Mouse (Mus musculus) embryonic fibroblast, embryonic 13.5 days (primary cell): ENCODE results near the gene Ccdc27. TPM values are rescaled to one million over a fixed set of nuclear protein-coding genes. Genes with fewer than 3 reads are reported as not detected.

Experiments
- H3K27ac ChIP-seq: 2 replicates; pipeline ENCODE4 v1.5.1; 2012; ENCODE audit warnings: low read length, control low read depth, inconsistent platforms; ENCODE audit not compliant: insufficient read depth
- H3K4me1 ChIP-seq: 2 replicates; pipeline ENCODE4 v1.6.1; 2011; ENCODE audit warnings: low read length; ENCODE audit not compliant: control insufficient read depth, insufficient read depth
- H3K4me3 ChIP-seq: 2 replicates; pipeline ENCODE4 v1.5.1; 2011; ENCODE audit warnings: mild to moderate bottlenecking, control low read depth, low read length; ENCODE audit not compliant: insufficient read depth
- CTCF ChIP-seq: IDR thresholded peaks from 2 replicates; pipeline ENCODE4 v1.5.1; 2011; ENCODE audit warnings: mild to moderate bottlenecking, control low read depth, low read length, moderate library complexity, borderline replicate concordance; ENCODE audit not compliant: insufficient read depth
- POLR2A ChIP-seq: IDR thresholded peaks from 2 replicates; pipeline ENCODE4 v1.6.1; 2011; ENCODE audit warnings: low read depth, mild to moderate bottlenecking, control low read depth, low read length, moderate library complexity
- polyA plus RNA-seq: library from polyadenylated mRNA; stranded (reverse); fragments of >200 nt; gene quantifications from 2 replicates; pipeline ENCODE4 v1.2.4, GENCODE M21; 2011; ENCODE audit warnings: low read depth; ENCODE audit not compliant: missing spikeins, insufficient read length

Ccdc27 gene
- polyA plus RNA-seq, 1 experiment = not detected

DNA sequence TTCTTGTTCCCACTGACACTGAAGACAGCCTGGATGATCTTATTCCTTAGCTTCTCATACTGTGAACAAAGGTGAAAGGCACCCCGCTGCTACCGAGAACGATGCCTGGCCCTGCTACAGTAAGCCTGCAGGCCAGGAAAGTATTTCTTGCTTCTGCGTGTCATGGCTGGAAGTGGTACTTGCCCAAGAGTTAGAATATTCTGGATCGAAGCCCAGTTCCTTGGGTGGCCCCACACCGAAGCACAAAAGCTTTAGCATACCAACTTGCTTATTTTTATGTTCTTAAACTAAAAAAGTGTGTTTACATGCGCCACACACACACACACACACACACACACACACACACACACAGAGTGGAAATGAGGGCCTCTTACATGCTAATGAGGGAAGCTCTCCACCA is 14.4 kb downstream of the Ccdc27 start:
- TF ChIP-seq CTCF (no peak), POLR2A (no peak)
- Histone ChIP-seq H3K4me1 (no peaks in the 10 kb centered on the region), H3K4me3 (no peak overlapping the region), H3K27ac (no peak overlapping the region)

- no peaks in the 10 kb centered on the region; the same call in 1 of the 2 replicates for H3K4me1 ChIP-seq
- no peak overlapping the region for H3K27ac ChIP-seq
- no peak overlapping the region for H3K4me3 ChIP-seq
- TF ChIP-seq POLR2A = no peak
- no peak for TF ChIP-seq CTCF
Observed at GRCm38 (mm10) chr4:154026441-154026761, 16.1 kb downstream of the Ccdc27 start.

GRCm38 (mm10) chr4:154025641-154026440 is 16.6 kb downstream of the Ccdc27 start, which contains the start of gene Smim1:
Smim1 (minus strand) TSS chr4:154026230.
- H3K27ac ChIP-seq = no peak within 1 kb of the TSS
- H3K4me3 ChIP-seq = peak within 1 kb of the TSS; percentile 25

DNA sequence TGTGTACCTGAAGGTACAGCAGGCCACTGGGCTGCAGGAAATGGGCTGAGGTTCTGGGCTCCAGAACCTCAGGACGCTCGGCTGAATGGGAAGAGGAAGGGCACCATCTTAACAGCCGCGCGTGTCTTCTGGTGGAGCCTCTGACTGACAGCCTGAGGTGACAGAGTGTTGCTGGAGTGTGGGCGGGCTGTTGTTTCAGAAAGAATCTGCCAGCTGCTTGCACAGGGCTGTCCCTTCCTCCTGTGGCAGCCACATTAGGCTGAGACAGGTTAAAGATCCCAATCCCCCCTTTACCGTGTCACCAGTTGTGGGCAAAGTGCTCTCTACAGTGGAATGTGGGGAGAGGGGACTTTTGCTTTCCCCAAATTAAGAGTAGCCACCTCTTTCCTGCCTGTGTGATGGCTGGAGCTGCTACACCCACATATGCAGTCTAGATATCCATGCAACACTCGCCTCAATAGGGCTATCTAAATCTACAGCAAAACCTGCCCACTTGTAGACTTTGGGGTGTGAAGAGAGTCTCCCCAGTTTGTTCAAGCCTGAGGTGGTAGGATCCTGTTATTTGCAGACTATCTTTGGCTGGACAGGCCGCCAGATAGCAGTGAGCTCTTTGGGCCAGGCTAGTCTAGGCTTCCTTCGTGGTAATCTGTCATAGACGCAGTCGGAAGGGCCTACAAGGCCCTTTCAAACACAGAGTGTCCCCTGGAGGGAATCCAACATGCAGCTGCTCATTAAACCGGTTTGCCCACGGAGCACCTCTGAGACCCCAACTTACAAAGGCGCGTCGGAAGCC is 17.6 kb downstream of the Ccdc27 start:
- peak overlapping the region; percentile 25; the same call in 1 of the 2 replicates for H3K4me3 ChIP-seq
- no peak overlapping the region for H3K27ac ChIP-seq
- TF ChIP-seq POLR2A (no peak), CTCF (no peak)
- H3K4me1 ChIP-seq = no peaks in the 10 kb centered on the region; the same call in 1 of the 2 replicates

More at GRCm38 (mm10) chr4:154025641-154026440, 16.6 kb downstream of the Ccdc27 start, which contains the start of gene Smim1:
- H3K4me1 ChIP-seq = no peaks in the 10 kb centered on the region; the same call in 1 of the 2 replicates
- TF ChIP-seq CTCF (0 out of 2 replicates have a peak, but pooled peaks have one; percentile 8), POLR2A (peak; percentile 56)

DNA sequence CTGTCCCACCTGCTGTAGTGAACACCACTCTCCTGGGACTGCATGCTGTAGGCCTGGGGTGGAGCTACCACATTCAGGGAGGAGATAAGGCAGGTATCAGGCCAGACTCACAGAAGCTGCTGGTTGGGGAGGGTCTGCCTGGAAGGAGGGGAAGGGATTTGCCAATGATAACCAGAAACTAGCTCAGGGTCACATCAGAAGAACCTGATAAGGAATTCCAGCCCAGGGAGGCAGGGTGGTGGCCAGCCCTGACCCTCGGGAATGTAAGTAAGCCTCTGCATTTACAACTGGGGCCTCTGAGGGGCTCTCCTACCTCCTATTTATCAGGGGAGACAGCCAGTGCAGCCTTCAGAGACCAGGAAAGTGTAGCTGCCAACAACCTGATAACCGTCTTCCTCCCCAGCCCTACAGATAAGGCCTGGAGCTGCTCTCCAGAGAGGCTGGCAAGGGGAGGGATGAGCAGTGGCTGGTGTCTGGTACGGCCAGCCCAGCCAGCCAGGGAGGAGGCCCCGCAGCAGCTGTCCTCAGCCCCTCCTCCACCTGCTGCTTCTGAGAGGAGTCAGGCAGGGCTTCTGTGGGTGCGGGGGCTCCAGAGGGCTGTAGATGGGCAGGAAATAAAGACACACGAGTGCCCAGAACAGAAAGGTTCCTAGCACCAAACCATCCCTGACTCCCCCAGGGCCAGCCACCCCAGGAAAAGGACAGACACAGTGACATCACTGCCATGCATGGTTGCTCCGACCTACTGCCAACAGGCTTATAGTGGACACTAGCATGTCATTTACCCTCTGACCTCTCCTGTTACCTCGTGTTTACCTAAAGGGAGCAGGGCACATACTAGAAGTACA is 18.5 kb downstream of the Ccdc27 start:
- TF ChIP-seq POLR2A = no peak
- TF ChIP-seq CTCF = no peak

GRCm38 (mm10) chr4:154022844-154023243 is 19.6 kb downstream of the Ccdc27 start:
- no peak overlapping the region for H3K27ac ChIP-seq
- H3K4me1 ChIP-seq = no peaks in the 10 kb centered on the region; the same call in 1 of the 2 replicates
- no peak for TF ChIP-seq CTCF
- no peak for TF ChIP-seq POLR2A
- no peak overlapping the region for H3K4me3 ChIP-seq

More for the DNA sequence above, 18.5 kb downstream of the Ccdc27 start:
- Histone ChIP-seq H3K27ac (no peak overlapping the region), H3K4me3 (no peak overlapping the region), H3K4me1 (no peaks in the 10 kb centered on the region; the same call in 1 of the 2 replicates)

- Histone ChIP-seq H3K4me3 (no peak overlapping the region), H3K27ac (0 out of 2 replicates have a peak overlapping the region, but pooled peaks have one; percentile 13), H3K4me1 (no peaks in the 10 kb centered on the region; the same call in 1 of the 2 replicates)
- no peak for TF ChIP-seq POLR2A
- no peak for TF ChIP-seq CTCF
Observed at GRCm38 (mm10) chr4:154022407-154022806, 20.1 kb downstream of the Ccdc27 start.

DNA sequence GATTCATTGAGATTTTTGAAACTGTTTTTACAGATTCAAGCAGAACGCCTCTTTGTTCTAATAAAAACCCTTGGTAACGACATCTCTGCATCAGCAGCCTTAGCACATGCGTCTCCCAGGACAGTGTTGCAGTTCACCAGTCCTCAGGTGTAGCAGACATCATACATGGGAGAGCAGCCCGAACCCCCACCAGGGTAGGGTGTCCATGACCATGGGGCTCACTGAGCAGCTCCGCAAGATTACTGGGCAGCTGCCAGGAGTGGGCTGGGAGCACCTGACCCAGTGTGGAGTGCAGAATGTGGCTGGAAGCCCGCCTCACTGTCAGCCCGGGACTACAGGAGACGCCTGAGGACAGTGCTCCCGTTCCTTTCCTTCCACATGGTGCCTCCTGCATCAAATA is 21.0 kb downstream of the Ccdc27 start:
- Histone ChIP-seq H3K4me3 (no peak overlapping the region), H3K27ac (no peak overlapping the region), H3K4me1 (no peaks in the 10 kb centered on the region; the same call in 1 of the 2 replicates)
- TF ChIP-seq CTCF (no peak), POLR2A (0 out of 2 replicates have a peak, but pooled peaks have one; percentile 18)

DNA sequence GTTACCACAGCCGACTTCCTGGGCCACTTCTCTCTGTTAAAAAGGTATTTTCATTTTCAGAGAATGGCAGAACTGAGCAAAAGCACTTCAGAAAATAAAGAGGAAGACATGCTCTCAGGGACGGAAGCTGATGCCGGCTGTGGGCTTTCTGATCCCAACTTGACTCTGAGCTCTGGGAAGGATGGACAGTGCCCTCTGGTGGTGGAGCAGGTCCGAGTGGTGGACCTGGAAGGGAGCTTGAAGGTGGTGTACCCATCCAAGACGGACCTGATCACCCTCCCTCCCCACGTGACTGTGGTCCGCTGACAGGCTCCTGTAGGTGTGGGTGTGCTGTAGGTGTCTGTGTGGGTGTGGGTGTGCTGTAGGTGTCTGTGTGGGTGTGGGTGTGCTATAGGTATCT is 22.9 kb downstream of the Ccdc27 start:
- no peaks in the 10 kb centered on the region; the same call in 1 of the 2 replicates for H3K4me1 ChIP-seq
- H3K4me3 ChIP-seq = no peak overlapping the region
- TF ChIP-seq POLR2A (0 out of 2 replicates have a peak, but pooled peaks have one; percentile 31), CTCF (peak; percentile 74; the same call in 1 of the 2 replicates)
- H3K27ac ChIP-seq = no peak overlapping the region
